Mouse (Mus musculus): ENCODE results near the gene Mier3. TPM values are rescaled to one million over a fixed set of nuclear protein-coding genes. Genes with fewer than 3 reads are reported as not detected.

The Mier3 gene
- polyA plus RNA-seq (2012; ENCODE audit: insufficient read depth, insufficient read length, missing spikeins), result 8.5 and 13.2 TPM in 2 replicates

- no peaks in the 10 kb centered on the region for H3K4me1 ChIP-seq (ENCODE audit: control insufficient read depth, insufficient read depth, low read length)
- TF ChIP-seq CTCF (IDR thresholded peaks at IDR 0.05; ENCODE audit: low read depth, low read length) (no peak), POLR2A (IDR thresholded peaks at IDR 0.05; ENCODE audit: borderline replicate concordance, low read depth, low read length) (no peak)
- H3K27ac ChIP-seq (ENCODE audit: insufficient read depth, low read depth, low read length), result no peak within 1 kb of the TSS
- H3K4me3 ChIP-seq (ENCODE audit: insufficient read depth, low read length), result no peak within 1 kb of the TSS
Measured at GRCm38 (mm10) chr13:111680679-111681078, at the start of gene Mier3. Gene Mier3 (plus strand): TSS chr13:111680979.

DNA sequence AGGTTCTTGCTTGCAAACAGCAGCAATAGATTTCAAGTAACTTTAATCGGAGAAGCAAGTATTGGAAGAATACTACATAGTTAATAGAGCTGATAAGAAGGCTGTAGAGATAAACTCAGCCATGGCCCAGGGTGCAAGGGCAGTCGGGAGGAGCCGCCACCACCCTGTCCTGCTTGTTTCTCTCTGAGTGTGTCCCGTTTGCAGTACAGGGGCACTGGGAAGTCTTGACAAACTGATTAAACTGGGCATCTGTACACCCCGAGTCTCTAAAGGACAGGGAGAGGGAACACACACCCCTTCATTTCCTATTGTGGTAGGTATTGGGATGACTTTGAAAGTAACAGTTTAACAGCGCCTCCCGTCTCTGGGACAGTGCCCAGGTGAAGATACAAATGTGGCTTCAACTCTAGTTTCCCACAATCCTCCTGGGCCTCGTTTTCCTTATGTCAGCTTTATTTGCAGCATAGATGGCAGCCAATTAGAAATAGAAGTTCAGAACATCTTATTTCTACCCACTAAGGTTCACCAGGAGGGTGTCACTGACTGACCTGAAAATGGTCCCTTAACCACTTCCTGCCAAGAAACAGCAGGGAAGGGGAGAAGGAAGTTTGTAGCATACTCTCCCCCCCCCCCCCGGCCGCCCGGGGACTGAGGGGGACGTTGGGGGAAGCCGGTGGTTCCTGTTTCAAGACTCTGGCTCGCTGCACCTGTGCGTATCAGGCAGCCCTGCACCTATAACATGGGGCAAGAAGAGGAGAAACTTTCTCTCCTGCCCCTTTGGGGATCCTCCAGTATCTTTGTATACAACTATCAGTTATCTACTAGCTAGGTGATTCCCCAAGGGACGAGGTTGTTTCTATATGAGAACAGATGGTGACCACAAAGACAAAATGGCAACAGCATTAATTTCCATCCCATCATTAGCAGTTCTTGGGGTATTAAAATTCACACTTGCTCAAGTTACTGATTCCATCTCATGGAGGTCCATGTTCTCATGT lies 46.3 kb upstream of the Mier3 start:
- H3K4me3 ChIP-seq (ENCODE audit: insufficient read depth, low read length), result no peak overlapping the region
- no peak overlapping the region for H3K27ac ChIP-seq (ENCODE audit: insufficient read depth, low read depth, low read length)
- peaks cover 3% of the 10 kb centered on the region; the same call in 1 of the 2 replicates for H3K4me1 ChIP-seq (ENCODE audit: control insufficient read depth, insufficient read depth, low read length)
- no peak for TF ChIP-seq CTCF (IDR thresholded peaks at IDR 0.05; ENCODE audit: low read depth, low read length)
- TF ChIP-seq POLR2A (IDR thresholded peaks at IDR 0.05; ENCODE audit: borderline replicate concordance, low read depth, low read length), result no peak

- H3K4me3 ChIP-seq (ENCODE audit: insufficient read depth, low read length), result no peak overlapping the region
- TF ChIP-seq CTCF (IDR thresholded peaks at IDR 0.05; ENCODE audit: low read depth, low read length) (no peak), POLR2A (IDR thresholded peaks at IDR 0.05; ENCODE audit: borderline replicate concordance, low read depth, low read length) (no peak)
- H3K4me1 ChIP-seq (ENCODE audit: control insufficient read depth, insufficient read depth, low read length), result peaks cover 9% of the 10 kb centered on the region
- H3K27ac ChIP-seq (ENCODE audit: insufficient read depth, low read depth, low read length), result no peak overlapping the region
Measured at GRCm38 (mm10) chr13:111640319-111640718, 40.5 kb upstream of the Mier3 start.

DNA sequence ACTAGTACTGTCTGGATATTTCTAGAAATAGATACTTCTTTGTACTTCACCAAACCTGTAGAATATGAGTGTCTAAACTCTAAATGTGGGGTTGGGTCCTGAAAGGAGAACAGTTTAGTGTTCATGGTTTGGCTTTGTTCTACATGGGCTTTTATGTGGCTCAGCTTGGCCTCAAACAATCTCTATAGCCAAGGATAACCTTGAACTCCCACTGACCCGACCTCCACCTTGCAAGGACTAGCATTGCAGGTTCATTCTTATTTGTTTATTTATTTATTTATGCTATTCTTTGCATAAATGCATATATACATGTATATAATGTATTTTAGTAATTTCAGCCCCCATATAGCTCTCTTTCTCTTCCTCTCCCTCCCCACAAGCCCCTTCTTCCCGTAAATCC lies 37.1 kb upstream of the Mier3 start:
- H3K27ac ChIP-seq (ENCODE audit: insufficient read depth, low read depth, low read length), result no peak overlapping the region
- H3K4me3 ChIP-seq (ENCODE audit: insufficient read depth, low read length), result no peak overlapping the region
- peaks cover 15% of the 10 kb centered on the region for H3K4me1 ChIP-seq (ENCODE audit: control insufficient read depth, insufficient read depth, low read length)
- TF ChIP-seq POLR2A (IDR thresholded peaks at IDR 0.05; ENCODE audit: borderline replicate concordance, low read depth, low read length) (no peak), CTCF (IDR thresholded peaks at IDR 0.05; ENCODE audit: low read depth, low read length) (no peak)

- Histone ChIP-seq H3K4me1 (ENCODE audit: control insufficient read depth, insufficient read depth, low read length) (peaks cover 6% of the 10 kb centered on the region), H3K4me3 (ENCODE audit: insufficient read depth, low read length) (no peak overlapping the region)
- TF ChIP-seq POLR2A (IDR thresholded peaks at IDR 0.05; ENCODE audit: borderline replicate concordance, low read depth, low read length) (no peak), CTCF (IDR thresholded peaks at IDR 0.05; ENCODE audit: low read depth, low read length) (no peak)
Measured at GRCm38 (mm10) chr13:111646204-111646603, 34.6 kb upstream of the Mier3 start.

DNA sequence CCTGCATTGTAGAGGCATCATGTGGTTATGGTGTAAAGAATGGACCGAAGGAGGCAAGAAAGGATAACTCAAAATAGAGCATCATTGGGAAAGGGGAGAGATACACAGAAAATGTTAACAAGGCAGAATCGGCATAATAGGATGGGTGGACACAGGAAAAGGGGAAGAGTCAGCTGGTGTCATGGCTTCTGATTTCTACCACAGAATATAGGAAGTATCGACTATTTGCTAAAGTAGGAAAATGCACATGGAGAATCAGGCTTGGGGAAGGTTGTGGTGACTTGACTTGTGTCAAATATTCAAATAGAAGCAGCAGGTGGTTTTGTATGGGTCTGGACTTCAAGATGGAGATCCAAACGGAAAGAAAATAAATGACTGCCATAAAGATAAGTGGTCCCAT lies 33.5 kb upstream of the Mier3 start:
- Histone ChIP-seq H3K27ac (ENCODE audit: insufficient read depth, low read depth, low read length) (no peak overlapping the region), H3K4me1 (ENCODE audit: control insufficient read depth, insufficient read depth, low read length) (peaks cover 6% of the 10 kb centered on the region), H3K4me3 (ENCODE audit: insufficient read depth, low read length) (no peak overlapping the region)
- TF ChIP-seq CTCF (IDR thresholded peaks at IDR 0.05; ENCODE audit: low read depth, low read length), result no peak
- no peak for TF ChIP-seq POLR2A (IDR thresholded peaks at IDR 0.05; ENCODE audit: borderline replicate concordance, low read depth, low read length)

More at GRCm38 (mm10) chr13:111646204-111646603, 34.6 kb upstream of the Mier3 start:
- H3K27ac ChIP-seq (ENCODE audit: insufficient read depth, low read depth, low read length), result no peak overlapping the region

DNA sequence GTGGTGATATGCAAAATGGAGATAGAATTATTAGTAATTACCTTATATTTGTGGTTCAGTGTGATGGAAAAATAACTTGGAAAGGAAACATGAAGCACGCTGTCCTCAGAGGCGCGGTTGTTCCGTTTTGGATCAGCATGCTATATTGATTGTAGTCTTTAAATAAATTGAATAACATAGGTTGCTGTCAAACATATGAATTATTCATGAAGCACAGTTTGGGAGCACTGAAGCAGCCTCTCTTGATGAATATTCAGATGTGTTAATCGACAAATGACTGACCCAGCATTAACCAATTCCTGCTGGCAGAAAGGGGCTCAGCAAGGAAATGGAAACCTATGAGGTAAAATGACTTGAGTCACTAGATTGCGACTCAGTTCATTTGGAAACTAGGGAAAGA lies 29.8 kb upstream of the Mier3 start:
- peaks cover 6% of the 10 kb centered on the region for H3K4me1 ChIP-seq (ENCODE audit: control insufficient read depth, insufficient read depth, low read length)
- TF ChIP-seq CTCF (IDR thresholded peaks at IDR 0.05; ENCODE audit: low read depth, low read length), result no peak
- TF ChIP-seq POLR2A (IDR thresholded peaks at IDR 0.05; ENCODE audit: borderline replicate concordance, low read depth, low read length), result no peak
- no peak overlapping the region for H3K4me3 ChIP-seq (ENCODE audit: insufficient read depth, low read length)
- H3K27ac ChIP-seq (ENCODE audit: insufficient read depth, low read depth, low read length), result no peak overlapping the region

DNA sequence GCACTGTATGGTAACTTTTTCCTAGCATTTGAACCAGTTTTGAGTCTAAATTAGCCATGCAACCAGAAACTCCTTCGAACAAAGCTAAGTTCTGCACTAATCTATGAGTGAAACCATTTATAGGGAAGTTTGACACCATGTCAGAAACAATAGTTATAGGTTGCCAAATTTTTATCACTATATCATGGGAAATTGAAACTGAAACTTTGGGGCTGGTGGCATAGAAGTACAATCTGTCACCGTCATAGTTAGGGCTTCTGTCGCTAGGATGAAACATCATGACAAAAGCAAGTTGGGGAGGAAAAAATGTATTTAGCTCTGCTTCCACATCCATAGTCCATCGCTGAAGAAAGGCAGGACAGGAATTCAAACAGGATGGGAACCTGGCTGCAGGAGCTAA lies 25.5 kb upstream of the Mier3 start:
- TF ChIP-seq POLR2A (IDR thresholded peaks at IDR 0.05; ENCODE audit: borderline replicate concordance, low read depth, low read length) (no peak), CTCF (IDR thresholded peaks at IDR 0.05; ENCODE audit: low read depth, low read length) (no peak)
- Histone ChIP-seq H3K27ac (ENCODE audit: insufficient read depth, low read depth, low read length) (no peak overlapping the region), H3K4me1 (ENCODE audit: control insufficient read depth, insufficient read depth, low read length) (no peaks in the 10 kb centered on the region), H3K4me3 (ENCODE audit: insufficient read depth, low read length) (peak overlapping the region; percentile 33)

- no peaks in the 10 kb centered on the region for H3K4me1 ChIP-seq (ENCODE audit: control insufficient read depth, insufficient read depth, low read length)
- H3K27ac ChIP-seq (ENCODE audit: insufficient read depth, low read depth, low read length), result no peak overlapping the region
- TF ChIP-seq POLR2A (IDR thresholded peaks at IDR 0.05; ENCODE audit: borderline replicate concordance, low read depth, low read length) (no peak), CTCF (IDR thresholded peaks at IDR 0.05; ENCODE audit: low read depth, low read length) (no peak)
- H3K4me3 ChIP-seq (ENCODE audit: insufficient read depth, low read length), result no peak overlapping the region
Measured at GRCm38 (mm10) chr13:111655856-111656255, 24.9 kb upstream of the Mier3 start.

GRCm38 (mm10) chr13:111656309-111656708 lies 24.5 kb upstream of the Mier3 start:
- Histone ChIP-seq H3K27ac (ENCODE audit: insufficient read depth, low read depth, low read length) (no peak overlapping the region), H3K4me3 (ENCODE audit: insufficient read depth, low read length) (no peak overlapping the region), H3K4me1 (ENCODE audit: control insufficient read depth, insufficient read depth, low read length) (no peaks in the 10 kb centered on the region)
- no peak for TF ChIP-seq CTCF (IDR thresholded peaks at IDR 0.05; ENCODE audit: low read depth, low read length)
- no peak for TF ChIP-seq POLR2A (IDR thresholded peaks at IDR 0.05; ENCODE audit: borderline replicate concordance, low read depth, low read length)

Data from bone marrow macrophage, adult 2 months (primary cell).